Mouse (Mus musculus): ENCODE measurements around the gene Nop2.
A peak's percentile ranks its signal among the peaks of the same experiment; 100 is the strongest.

DNA sequence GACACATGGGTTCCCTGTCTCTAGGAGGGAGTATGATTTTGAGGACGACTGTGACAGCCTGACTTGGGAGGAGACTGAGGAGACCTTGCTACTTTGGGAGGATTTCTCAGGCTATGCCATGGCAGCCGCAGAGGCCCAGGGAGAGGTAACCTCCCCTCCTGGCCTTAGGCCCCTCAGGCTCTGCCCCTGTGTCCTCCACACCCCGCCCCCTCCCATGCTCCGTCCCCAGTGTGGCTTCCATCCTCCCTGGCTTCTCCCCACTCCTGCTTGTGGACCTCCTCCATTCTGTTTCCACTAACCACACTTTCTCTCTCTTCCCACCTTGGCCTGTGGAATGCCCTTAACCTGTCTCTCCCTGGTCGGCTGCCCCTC lies 21.3 kb downstream of the Nop2 start:
- TF ChIP-seq POLR2A (IDR thresholded peaks at IDR 0.05; ENCODE audit: insufficient read length, low read depth) (no peak), TCF12 (IDR thresholded peaks at IDR 0.05; ENCODE audit: insufficient read depth, poor library complexity, severe bottlenecking) (no peak), MAX (IDR thresholded peaks at IDR 0.05; ENCODE audit: low read depth) (no peak), POLR2AphosphoS2 (IDR thresholded peaks at IDR 0.05; ENCODE audit: insufficient read length, low read depth) (peak; percentile 67), MYOG (IDR thresholded peaks at IDR 0.05; ENCODE audit: control insufficient read depth in 1 of 3, insufficient read depth in 1 of 3, insufficient read length in 2 of 3, low read depth in 2 of 3) (no peak), E2F4 (IDR thresholded peaks at IDR 0.05; ENCODE audit: insufficient read depth) (no peak), USF1 (IDR thresholded peaks at IDR 0.05; ENCODE audit: low read depth) (no peak), TCF3 (IDR thresholded peaks at IDR 0.05; ENCODE audit: insufficient read length, low read depth) (no peak), MYOD1 (IDR thresholded peaks at IDR 0.05; ENCODE audit: control insufficient read depth in 1 of 3, insufficient read length in 2 of 3, low read depth in 2 of 3) (no peak), SRF (IDR thresholded peaks at IDR 0.05; ENCODE audit: control insufficient read depth, insufficient read length, low read depth) (no peak)

All from myocyte (in vitro differentiated cells).